8 mouse cellular contexts compared by ENCODE assay signal in the genomic region with DNA sequence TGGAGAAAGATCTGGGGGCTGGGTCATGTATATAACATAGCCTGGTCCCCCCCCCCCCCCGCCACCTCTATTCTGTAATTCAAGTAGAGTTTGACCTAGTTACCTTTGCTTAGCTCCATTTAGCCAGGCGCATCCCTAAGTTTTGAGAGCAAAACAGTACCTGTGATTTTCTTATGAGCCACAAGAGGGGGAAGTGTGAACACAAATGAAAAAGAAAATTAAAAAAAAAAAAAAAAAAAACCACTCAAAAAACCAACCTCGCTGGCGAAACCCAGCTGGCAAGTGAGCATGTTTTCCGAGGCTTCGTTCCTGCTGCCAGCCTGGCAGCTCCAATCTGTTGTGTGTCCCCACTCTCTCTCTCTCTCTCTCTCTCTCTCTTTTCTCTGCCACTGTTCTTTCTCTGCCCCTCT.
DNase-seq lines count a peak whose midpoint lies in the region; ATAC-seq and TF ChIP-seq lines count a peak whose summit lies in the region.

No protein-coding gene starts in this region.

- TF ChIP-seq CTCF in midbrain, postnatal 0 days (IDR thresholded peaks at IDR 0.05), result peak; percentile 68

- H3K27me3 ChIP-seq in neural tube, embryonic 13.5 days, result no peaks in the 10 kb centered on the region
- no peaks in the 10 kb centered on the region for H3K27me3 ChIP-seq in midbrain, postnatal 0 days (ENCODE audit: insufficient read depth, low read length)

- WGBS in neural tube, embryonic 13.5 days, result 28% methylated on average over 6 of the region's 6 CpGs
- 19% methylated on average over 6 of the region's 6 CpGs for WGBS in midbrain, postnatal 0 days

- no peak; the same call in 1 of the 2 replicates for ATAC-seq in neural tube, embryonic 13.5 days (ENCODE audit: low read depth)
- no peak for ATAC-seq in midbrain, postnatal 0 days (ENCODE audit: low FRiP score)

- H3K4me2 ChIP-seq in neural tube, embryonic 13.5 days, result 0 out of 2 replicates have a peak overlapping the region, but pooled peaks have one; percentile 0
- no peak overlapping the region for H3K4me2 ChIP-seq in midbrain, postnatal 0 days (ENCODE audit: low read depth, low read length, poor library complexity, severe bottlenecking)

- no peak overlapping the region for H3K4me3 ChIP-seq in neural tube, embryonic 13.5 days
- H3K4me3 ChIP-seq in midbrain, postnatal 0 days (ENCODE audit: low read depth, low read length), result no peak overlapping the region

- DNase-seq in embryo, embryonic 10 days (ENCODE audit: low spot score), result peak; percentile 7
- DNase-seq in embryo, embryonic 9.5 days (ENCODE audit: extremely low spot score), result no peak
- DNase-seq in neural tube, embryonic 10.5 days (ENCODE audit: extremely low spot score, low spot score), result no peak
- peak; percentile 43 to 47 for DNase-seq in frontal cortex, postnatal 10 days (ENCODE audit: low spot score in 2 of 2)
- DNase-seq in kidney, postnatal 25 days, result peak; percentile 4 to 34
- DNase-seq in midbrain, postnatal 0 days (ENCODE audit: low spot score), result peak; percentile 93
- DNase-seq in yolk sac, embryonic 10.5 days (ENCODE audit: low spot score), result no peak

- no peak overlapping the region for H3K27ac ChIP-seq in neural tube, embryonic 13.5 days (replicated peaks)
- no peak overlapping the region for H3K27ac ChIP-seq in midbrain, postnatal 0 days (ENCODE audit: low read depth, low read length)

- H3K9ac ChIP-seq in neural tube, embryonic 13.5 days, result no peak overlapping the region
- H3K9ac ChIP-seq in midbrain, postnatal 0 days (replicated peaks; ENCODE audit: low read length, poor library complexity, severe bottlenecking), result no peak overlapping the region

- H3K36me3 ChIP-seq in neural tube, embryonic 13.5 days, result no peaks in the 10 kb centered on the region
- no peaks in the 10 kb centered on the region for H3K36me3 ChIP-seq in midbrain, postnatal 0 days (ENCODE audit: insufficient read depth, low read length)

- H3K4me1 ChIP-seq in neural tube, embryonic 13.5 days (replicated peaks), result peaks cover 7% of the 10 kb centered on the region; the same call in 1 of the 2 replicates
- H3K4me1 ChIP-seq in midbrain, postnatal 0 days (ENCODE audit: insufficient read depth, low read length), result no peaks in the 10 kb centered on the region

- no peaks in the 10 kb centered on the region for H3K9me3 ChIP-seq in neural tube, embryonic 13.5 days
- H3K9me3 ChIP-seq in midbrain, postnatal 0 days (ENCODE audit: low read length), result no peaks in the 10 kb centered on the region

Comparison
In these comparisons a context has a peak if more than half of its experiments do, and no peak if none do; other contexts are left out.
1. DNase-seq: peak in embryo, embryonic 10 days (single experiment), frontal cortex, postnatal 10 days (2 of 2), kidney, postnatal 25 days (2 of 2) and midbrain, postnatal 0 days (single experiment); none in embryo, embryonic 9.5 days (single experiment), neural tube, embryonic 10.5 days (single experiment) and yolk sac, embryonic 10.5 days (single experiment).